Mouse (Mus musculus) gastrocnemius, postnatal 4 days (tissue): ENCODE results near the gene Chst8. TPM values are rescaled to one million over a fixed set of nuclear protein-coding genes. Genes with fewer than 3 reads are reported as not detected.
A peak's percentile ranks its signal among the peaks of the same experiment; 100 is the strongest.

Experiments used
- DNase-seq, 2 experiments: peaks; one replicate each; pipeline ENCODE4 v3.0.0; 2021 to 2022; ENCODE audit warnings: low spot score in 2 of 2, mixed read lengths in 2 of 2
- total RNA-seq, 2 experiments: library from RNA; stranded (reverse); gene quantifications; 2 replicates each; pipeline ENCODE4 v1.2.3; 2021

The Chst8 gene
- total RNA-seq, 2 experiments from 2014 or later, result 0.83 to 1.3 TPM

GRCm38 (mm10) chr7:34672916-34673315 is 139.6 kb downstream of the Chst8 start:
- DNase-seq, result no peak

DNA sequence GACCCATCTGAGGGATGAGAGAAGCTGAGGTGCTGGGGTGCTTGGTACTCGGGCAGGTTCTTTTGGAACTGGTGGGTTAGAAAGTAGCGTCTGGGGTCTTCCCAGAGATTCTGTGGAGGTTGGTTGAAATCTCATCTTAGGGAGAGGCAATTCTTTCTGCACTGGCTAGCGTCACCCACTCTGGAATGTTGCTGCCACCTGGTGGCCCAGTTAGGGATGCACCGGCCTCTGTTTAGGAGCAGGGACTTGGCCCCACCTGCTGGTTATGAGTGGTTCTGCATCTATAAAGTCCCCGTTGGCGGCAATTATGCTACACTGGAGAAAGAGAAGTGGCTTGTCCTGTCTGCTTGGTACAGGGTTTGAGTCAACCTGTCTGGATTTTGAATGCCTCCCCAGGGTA is 140.6 kb downstream of the Chst8 start:
- DNase-seq, result peak; percentile 82 to 87

DNA sequence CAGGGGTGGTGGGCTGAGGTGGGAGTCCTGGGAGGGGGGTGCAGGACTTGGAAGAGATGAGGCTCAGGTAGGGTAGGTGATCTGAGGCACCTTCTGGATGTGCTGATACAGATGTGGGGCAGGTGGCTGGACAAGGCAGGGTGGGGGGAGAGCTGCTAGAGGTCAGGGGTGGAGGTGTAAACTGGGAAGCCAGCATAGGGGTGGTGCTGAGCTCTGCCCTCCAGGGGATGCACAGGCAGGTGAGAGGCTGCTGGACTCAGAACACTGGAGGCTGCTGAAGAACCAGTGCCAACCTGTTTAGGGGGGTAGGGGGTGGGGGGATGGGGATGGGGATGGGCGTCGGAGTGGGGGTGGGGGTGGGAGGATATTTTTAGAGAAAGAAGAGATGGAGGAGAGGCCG is 141.7 kb downstream of the Chst8 start:
- no peak for DNase-seq

GRCm38 (mm10) chr7:34669336-34669735 is 143.2 kb downstream of the Chst8 start:
- no peak for DNase-seq

- no peak for DNase-seq
Observed at GRCm38 (mm10) chr7:34667874-34668273, 144.6 kb downstream of the Chst8 start.

DNA sequence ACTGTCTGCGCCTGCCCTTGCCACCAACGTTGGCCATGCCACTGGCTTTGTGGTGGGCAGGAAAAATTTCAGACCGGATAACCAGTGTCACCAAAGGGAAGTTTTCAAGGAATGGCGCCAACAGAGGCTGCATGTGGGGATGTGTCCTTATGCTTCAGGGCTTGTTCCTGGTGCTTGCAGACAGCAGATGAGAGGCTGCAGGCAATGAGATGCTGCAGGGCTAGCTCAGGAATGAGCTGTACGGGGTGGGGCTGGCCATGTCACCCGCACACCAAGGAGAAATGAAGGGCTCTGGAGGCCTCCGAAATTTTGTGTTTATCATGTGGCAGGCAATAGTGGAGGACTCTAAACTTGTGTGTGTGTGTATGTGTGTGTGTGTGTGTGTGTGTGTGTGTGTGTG is 149.4 kb downstream of the Chst8 start:
- DNase-seq, result no peak

GRCm38 (mm10) chr7:34662227-34662626 is 150.3 kb downstream of the Chst8 start:
- no peak for DNase-seq

- DNase-seq, result no peak
Observed at GRCm38 (mm10) chr7:34659386-34660085, 153.0 kb downstream of the Chst8 start.

- no peak for DNase-seq
Observed at GRCm38 (mm10) chr7:34656632-34657031, 155.9 kb downstream of the Chst8 start, which contains the start of gene Kctd15. Gene Kctd15, minus strand, starts transcription at chr7:34656732.

DNA sequence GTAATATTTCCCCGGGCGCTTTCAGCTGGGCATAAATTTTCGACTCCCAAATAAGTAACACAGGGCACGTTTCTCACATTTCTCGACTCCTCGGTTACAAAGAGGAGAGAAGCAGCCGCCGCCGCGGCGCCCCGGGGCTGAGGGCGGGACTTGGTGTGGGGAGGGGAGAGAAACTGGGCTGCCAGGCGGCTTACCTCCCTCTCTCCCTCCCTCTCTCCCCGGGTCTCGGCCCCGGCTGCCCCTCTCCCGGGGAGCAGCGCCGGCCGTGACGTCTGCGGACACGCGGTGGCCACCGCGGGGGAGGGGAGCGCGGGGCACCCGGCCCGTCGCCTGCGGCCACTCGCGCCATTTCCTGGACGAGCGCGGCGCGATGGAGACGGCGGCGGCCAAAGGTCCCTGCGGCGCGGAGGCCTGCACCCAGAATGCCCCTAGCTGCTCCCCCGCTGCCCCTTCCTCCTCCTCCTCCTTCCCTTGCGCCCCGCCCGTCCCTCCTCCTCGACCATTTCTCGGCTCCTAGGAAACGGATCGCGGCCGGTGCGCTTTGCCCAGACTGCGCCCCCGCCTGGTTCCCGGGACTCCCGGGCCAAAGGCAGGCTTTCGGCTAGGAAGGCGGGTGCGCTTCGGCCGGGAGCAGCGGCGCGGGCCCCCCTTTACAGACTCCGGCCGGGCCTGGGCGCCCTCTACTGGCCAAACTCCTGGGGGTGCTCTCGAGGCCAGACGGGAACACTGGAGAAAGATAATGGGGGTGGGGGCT is 157.2 kb downstream of the Chst8 start:
- DNase-seq, result peak; percentile 88 to 92

DNA sequence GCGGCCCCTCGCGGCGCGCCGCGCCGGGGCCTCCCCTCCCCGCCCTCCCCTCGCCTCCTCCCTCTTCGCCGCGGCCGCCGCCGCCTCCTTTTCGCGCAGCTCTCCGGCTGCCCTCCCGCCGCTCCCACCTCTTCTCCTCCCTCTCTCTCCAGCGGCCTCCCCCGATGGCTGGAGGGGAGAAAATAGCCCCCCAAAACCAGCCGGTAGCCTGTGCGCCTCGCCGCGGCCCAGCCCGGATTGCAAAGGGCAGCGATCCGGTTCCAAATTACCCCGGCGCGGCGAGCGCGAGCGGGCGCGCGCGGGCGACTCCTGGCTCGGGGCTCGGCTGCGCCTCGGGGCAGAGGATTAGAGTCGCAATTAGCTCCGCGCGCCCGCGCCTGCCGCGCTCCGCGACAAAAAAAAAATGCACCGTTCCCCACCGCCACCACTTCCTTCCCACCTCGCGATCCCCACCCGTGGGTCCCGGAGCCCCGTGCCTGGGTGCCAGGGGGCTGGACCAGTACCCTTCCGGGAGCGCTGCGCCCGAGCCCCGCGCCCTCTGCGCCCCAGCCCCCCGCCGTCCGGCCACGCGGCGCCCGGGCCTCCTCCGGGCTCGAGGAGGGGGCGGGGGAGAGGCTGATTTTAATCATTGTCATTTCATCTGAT is 157.9 kb downstream of the Chst8 start:
- peak; percentile 54 to 59 for DNase-seq

- peak in 1 of 2 experiments; percentile 51 for DNase-seq
Observed at GRCm38 (mm10) chr7:34653731-34654440, 158.6 kb downstream of the Chst8 start.

- peak in 1 of 2 experiments; percentile 39 for DNase-seq
Observed at GRCm38 (mm10) chr7:34652751-34653502, 159.6 kb downstream of the Chst8 start.

DNA sequence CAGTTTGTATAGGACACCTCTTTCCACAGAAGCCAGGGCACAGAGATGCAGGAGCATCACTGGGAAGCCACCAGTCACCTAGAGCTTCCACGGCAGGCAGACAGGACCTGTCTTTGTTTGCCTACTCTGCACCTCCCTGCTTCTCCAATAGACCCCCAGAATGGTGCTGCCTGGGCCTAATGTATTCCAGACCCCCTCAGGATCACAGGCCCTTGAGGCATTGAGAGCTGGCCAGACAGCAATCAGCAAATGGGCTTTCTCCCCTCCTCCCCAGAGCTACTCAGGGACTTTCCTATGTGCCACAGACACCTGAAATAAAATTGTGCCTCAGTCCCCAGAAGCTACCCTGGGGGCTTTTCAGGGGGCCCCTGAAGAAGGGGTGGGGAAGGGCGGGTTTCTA is 161.1 kb downstream of the Chst8 start:
- DNase-seq, result no peak

GRCm38 (mm10) chr7:34647052-34647451 is 165.5 kb downstream of the Chst8 start:
- DNase-seq, result peak in 1 of 2 experiments; percentile 36

DNA sequence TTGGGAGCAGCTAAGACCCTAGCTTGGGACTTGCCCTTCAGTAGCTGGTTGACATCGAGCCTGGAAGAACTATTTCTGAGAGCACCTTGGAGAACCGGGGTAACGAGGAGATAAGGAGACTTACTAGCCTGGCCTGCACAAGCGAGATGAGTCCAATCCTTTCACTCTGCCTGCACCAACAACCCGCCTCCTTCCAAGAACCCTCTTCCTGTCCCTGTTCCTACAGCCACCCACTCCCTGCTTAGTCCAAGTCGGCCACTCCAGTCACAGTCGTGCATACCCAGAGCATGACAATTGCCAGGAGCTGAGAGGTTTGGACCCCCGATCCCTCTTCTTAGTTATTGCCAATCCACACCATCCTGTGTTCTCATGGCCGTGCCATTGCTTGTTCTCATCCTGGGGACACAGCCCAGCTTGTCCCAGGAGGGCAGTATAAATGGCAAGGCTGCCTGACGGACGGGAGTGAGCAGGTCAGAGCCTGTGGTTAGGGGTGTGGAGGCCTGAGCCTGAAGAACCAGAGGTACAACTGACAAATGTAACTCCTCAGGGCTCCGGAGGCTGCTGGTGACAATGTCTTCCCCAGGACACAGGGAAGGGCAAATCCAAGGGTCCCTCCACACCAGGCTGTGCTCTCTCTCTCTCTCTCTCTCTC is 166.2 kb downstream of the Chst8 start:
- no peak for DNase-seq

DNA sequence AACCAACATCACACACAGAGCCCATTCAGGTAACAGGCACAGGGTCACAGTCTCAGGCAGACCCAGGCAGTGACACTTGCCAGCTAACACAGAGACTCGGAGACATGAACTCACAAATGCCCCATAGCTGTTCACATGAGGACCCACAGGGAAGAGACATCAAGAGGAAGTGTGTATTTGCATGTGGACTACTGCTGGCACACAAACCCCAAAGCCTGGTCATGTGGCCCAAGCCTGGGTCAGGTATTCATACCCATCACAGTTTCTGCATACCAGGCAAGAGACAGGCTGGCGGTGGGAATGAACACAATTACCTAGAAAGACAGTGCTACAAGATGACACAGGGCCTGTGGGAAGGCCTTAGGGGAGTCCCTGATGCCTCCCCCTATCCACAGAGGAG is 166.9 kb downstream of the Chst8 start:
- DNase-seq, result no peak

- no peak for DNase-seq
Observed at GRCm38 (mm10) chr7:34644591-34644990, 167.9 kb downstream of the Chst8 start.

DNA sequence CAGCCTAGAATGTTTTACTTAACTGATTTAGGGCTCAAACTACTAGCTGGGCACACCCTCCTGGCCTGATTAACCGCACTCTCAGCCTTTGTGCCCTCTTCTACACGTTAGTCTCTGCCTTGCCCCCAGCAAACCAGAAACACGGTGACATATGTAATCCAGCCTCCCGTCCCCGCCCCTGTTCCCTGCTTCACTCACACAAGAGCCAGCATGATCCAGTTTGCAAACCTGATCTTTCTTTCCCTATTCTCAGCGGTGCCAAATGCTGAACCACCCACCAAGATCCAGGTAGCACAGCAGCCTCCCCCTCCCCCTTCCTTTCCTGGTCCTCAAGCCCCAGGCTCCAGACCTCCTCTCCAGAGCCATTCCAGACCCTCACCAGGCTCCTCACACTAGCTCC is 169.2 kb downstream of the Chst8 start:
- DNase-seq, result no peak

- no peak for DNase-seq
Observed at GRCm38 (mm10) chr7:34641968-34642367, 170.5 kb downstream of the Chst8 start.
